Mouse (Mus musculus) c-Kit-positive CD71-positive TER-119-negative erythroid progenitor cells, embryonic 14.5 days (primary cell): ENCODE data around the gene Atf1.

Experiments used
- DNase-seq: peaks from one replicate; pipeline ENCODE4 v3.0.0-alpha.2; 2013; ENCODE audit warnings: low read depth

Atf1 gene

GRCm38 (mm10) chr15:100227663-100228534 is at the start of gene Atf1:
TSS of gene Atf1 (plus strand) at chr15:100227819.
- peak; percentile 75 for DNase-seq

- DNase-seq: no peak
Observed at GRCm38 (mm10) chr15:100178487-100178886, 49.1 kb upstream of the Atf1 start.

DNA sequence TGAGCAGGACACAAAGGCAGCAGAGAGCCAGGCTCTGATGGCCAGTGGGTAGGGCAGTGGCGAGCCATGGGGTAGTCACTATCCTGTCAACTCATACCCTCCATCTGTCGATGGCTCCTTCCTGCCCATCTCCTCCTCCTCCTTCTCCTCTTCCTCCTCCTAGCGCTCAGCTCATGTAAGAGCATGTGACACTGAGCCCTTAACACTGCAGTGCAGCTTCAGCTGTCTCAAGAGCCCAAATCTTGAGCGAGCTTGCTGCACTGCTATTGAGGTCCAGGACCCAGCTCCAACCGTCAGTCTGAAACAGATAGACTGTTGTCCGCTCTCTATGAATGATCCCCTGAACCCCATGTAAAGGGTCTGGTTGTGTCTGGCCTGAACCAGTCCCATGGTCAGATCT is 47.9 kb upstream of the Atf1 start:
- no peak for DNase-seq

DNA sequence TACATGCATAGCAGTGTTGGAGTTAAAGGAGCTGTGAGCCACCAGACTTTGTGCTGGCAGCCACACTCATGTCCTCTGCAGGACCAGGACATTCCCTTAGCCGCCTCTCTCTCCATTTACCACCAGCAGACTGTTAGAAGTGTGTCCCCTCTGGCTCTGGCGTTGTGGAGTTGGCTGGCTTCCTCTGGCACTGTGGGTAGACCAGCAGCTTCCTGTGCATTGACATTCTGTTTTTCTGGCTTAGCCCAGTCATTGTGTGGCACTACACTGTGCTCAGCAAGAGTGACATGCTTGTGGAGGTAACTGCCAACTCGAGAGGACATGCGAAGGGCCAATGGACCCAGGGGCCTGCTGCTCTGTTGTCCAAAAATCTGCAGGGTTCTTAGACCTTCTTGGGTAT is 47.4 kb upstream of the Atf1 start:
- no peak for DNase-seq

DNA sequence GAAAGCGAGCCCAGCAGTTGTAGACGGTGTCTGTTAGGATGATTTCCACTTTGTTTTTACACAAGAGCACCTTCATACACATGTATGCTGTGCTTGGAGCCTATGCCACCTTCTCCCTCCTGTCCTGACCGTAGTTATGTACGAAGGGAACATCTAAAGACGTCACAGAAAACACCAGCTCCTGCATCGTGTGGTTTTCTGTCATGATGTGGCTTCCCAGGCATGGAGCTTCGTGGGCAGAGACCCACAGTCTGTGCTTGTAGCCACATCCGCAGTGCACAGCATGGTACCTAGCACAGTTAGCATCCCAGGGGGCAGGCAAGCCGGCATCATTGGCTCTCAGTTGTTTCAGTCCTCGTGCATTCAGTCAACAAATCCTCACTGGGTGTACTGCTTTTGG is 45.8 kb upstream of the Atf1 start:
- no peak for DNase-seq

DNA sequence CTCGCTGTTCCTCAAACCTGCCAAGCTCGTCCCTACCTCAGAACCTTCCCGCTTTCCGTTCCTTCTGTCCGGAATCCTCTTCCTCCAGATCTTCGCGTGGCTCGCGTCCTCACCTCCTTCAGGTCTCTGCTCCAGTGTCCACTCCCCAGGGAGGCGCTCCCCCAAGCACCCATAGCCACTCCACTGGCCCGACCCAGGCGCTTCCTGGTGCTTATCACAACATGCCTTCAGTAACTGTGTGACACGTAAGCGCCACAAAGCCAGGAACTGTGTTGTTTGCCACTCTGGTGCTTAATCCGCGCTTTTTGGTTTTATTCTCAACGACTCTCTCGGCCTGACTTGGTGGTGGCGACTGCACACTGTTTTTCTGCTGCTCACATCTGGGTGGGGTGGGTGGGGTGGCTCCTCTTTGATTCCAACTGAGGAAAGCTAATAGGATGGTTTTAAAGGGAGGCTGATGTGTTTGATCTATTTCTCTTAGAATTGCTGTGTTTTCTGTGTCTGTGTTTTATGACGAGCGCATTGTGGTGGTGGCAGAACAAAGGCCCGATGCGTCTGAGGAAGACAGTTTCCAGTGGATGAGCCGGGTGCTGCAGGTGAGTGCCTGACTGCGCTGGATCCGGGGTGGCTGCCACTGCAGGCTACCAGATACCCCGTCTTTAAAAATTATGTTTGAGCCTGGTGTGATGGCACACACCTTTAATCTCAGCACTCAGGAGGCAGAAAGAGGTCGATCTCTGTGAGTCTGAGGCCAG is 44.9 kb upstream of the Atf1 start:
- DNase-seq: no peak

DNA sequence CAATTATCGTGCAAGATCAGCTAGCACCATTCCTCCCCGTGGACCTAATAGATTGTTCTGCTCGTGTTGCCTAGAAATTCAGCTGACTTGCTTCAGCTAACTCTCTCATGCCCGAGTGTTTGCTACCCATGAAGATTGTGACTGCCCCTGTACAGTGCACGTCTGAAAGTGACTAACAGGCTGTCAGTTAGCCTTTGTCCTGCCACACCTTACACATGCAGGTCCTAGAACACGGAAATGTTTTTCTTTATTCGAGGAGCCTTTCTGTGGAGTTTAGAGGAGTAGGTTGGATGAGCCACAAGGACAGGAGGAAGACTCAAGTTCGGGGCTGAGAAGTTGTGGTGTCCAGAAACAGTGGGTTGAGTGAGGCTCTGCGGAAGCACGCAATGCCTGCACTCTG is 44.1 kb upstream of the Atf1 start:
- no peak for DNase-seq

DNA sequence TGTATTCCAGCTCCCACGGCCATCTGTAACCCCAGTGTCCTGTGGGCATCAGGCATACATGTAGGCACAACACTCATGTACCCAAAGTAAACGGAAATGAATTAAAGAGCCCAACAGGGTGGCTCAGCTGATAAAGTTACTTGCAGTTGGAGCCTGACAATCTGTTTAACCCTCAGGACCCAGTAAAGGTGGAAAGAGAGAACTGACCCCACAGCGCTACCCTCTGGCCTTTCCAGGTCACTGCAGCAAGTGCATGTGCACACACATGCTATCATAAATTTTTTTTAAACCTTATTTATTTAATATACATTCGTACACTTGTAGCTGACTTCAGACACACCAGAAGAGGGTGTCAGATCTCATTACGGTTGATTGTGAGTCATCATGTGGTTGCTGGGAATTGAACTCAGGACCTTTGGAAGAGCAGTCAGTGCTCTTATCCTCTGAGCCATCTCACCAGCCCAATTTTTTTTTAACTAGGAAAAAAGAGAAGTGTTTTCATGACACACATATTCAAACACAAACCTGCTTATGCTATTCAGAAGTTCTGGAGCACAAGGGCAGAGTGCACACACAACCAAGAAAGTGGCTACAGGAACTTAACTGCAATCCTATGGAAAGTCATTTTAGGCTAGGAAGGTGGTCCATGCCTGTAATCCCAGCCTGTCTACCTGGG is 42.7 kb upstream of the Atf1 start:
- DNase-seq: peak; percentile 20

GRCm38 (mm10) chr15:100186234-100186633 is 41.4 kb upstream of the Atf1 start:
- no peak for DNase-seq

- DNase-seq: no peak
Observed at GRCm38 (mm10) chr15:100186882-100187672, 40.5 kb upstream of the Atf1 start.

DNA sequence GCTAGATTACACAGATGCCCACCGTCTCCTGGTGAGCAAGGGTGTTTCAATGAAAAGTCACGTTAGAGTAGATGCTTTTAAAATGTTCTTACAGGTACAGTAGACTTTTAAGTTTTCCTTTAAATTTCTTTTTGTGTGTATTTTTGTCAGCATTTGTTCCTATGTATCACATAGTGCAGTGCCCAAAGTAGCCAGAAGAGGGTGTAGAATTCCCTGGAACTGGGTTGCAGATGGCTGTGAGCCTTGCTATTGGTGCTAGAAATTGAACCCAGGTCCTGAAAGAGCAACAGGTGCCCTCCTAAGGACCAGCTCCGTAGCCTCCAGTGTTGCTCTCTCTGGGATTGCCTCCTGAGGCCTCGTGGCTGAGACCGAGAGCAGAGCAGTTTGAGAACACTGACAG is 39.1 kb upstream of the Atf1 start:
- no peak for DNase-seq

DNA sequence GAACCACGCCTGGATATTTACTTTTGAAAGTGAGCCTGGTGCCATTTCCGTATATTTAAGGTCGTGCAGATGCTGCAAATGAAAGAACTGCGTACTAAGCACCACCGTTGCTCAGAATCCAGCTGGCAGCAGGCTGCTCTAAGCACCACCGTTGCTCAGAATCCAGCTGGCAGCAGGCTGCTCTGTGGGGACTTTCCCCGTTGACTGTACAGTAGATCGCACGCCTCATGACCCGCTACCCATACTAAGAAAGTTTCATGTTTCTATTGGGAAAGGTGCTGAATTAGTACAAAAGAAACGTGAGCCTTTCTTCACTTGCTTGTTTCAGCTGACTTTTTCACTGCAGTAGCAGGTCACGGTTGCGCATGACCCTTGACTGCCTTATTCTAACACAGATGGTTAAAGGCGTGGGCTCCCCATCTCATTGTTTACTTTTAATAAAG is 38.6 kb upstream of the Atf1 start:
- no peak for DNase-seq

DNA sequence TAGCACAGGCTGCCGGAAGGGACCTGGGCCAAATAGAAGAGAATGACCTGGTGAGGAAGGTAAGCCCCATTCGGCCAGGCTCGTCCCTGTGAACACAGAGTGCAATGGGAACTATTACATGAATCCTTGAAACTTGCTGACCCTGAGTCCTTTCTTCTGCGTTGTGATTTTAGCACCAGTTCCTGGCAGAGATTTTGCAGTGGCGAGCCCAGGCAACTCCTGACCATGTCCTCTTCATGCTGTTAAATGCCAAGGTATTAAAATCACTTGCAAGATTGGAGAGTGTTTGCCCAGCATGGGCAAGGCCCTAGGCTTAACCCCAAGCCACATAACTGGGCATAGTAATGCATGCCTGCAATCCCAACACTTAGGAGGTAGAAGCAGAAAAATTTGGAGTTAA is 37.5 kb upstream of the Atf1 start:
- no peak for DNase-seq

- no peak for DNase-seq
Observed at GRCm38 (mm10) chr15:100198983-100199745, 28.5 kb upstream of the Atf1 start.

- no peak for DNase-seq
Observed at GRCm38 (mm10) chr15:100199790-100200189, 27.8 kb upstream of the Atf1 start.

- no peak for DNase-seq
Observed at GRCm38 (mm10) chr15:100201806-100202205, 25.8 kb upstream of the Atf1 start.

- no peak for DNase-seq
Observed at GRCm38 (mm10) chr15:100202431-100203015, 25.1 kb upstream of the Atf1 start.

DNA sequence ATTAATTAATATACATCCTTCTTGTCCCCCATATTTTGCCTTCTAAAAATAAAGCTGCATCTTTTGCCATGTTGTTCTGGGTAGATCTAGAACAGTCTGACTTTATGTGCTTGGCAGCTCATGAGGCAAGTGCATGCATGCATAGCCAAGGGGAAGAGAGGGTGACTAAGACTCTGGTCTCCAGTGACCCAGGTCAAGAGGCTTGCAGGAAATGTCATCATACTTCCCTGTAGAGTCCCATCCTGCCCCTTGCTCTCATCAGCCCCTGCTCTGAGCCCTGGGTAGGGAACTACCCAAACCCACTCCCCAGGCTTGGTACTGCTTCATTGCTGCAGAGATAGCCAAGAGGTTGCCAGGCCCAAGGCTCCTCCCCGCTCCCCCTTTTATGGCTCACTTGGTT is 23.0 kb upstream of the Atf1 start:
- no peak for DNase-seq

- DNase-seq: no peak
Observed at GRCm38 (mm10) chr15:100210013-100210412, 17.6 kb upstream of the Atf1 start.

- DNase-seq: no peak
Observed at GRCm38 (mm10) chr15:100213339-100213738, 14.3 kb upstream of the Atf1 start.

- DNase-seq: no peak
Observed at GRCm38 (mm10) chr15:100215092-100215491, 12.5 kb upstream of the Atf1 start.
